Mouse (Mus musculus) forebrain, postnatal 0 days (tissue): ENCODE measurements around the gene Zfp507. TPM values are rescaled to one million over a fixed set of nuclear protein-coding genes. Genes with fewer than 3 reads are reported as not detected.
A peak's percentile ranks its signal among the peaks of the same experiment; 100 is the strongest.

Experiments
- ATAC-seq: fragments of 200-750 bp; cut with Nextera tagmentation; 2 replicates; pipeline ENCODE4 v1.8.0; 2017; ENCODE audit warnings: mild to moderate bottlenecking, moderate library complexity
- DNase-seq: peaks from one replicate; pipeline ENCODE4 v3.0.0-alpha.2; 2015
- H3K27ac ChIP-seq: fragments of 300-500 bp; sonication (generic); 2 replicates; pipeline ENCODE4 v1.5.1; 2014; ENCODE audit warnings: low read depth, mild to moderate bottlenecking, antibody characterized with exemption, low read length, moderate library complexity, mixed read lengths
- H3K27me3 ChIP-seq: fragments of 300-500 bp; sonication (generic); 2 replicates; pipeline ENCODE4 v1.6.1; 2014; ENCODE audit warnings: mild to moderate bottlenecking, low read length, mixed read lengths; ENCODE audit not compliant: insufficient read depth
- H3K36me3 ChIP-seq: fragments of 300-500 bp; sonication (generic); 2 replicates; pipeline ENCODE4 v1.6.1; 2014; ENCODE audit warnings: mild to moderate bottlenecking, moderate library complexity; ENCODE audit not compliant: insufficient read depth
- H3K4me1 ChIP-seq: fragments of 300-500 bp; sonication (generic); 2 replicates; pipeline ENCODE4 v1.6.1; 2014; ENCODE audit warnings: antibody characterized with exemption; ENCODE audit not compliant: insufficient read depth
- H3K4me2 ChIP-seq: fragments of 300-500 bp; sonication (generic); 2 replicates; pipeline ENCODE4 v1.6.1; 2014; ENCODE audit warnings: low read depth, mild to moderate bottlenecking, moderate library complexity
- H3K4me3 ChIP-seq: fragments of 300-500 bp; sonication (generic); 2 replicates; pipeline ENCODE4 v1.5.1; 2014; ENCODE audit warnings: low read depth, low read length, mixed read lengths
- H3K9ac ChIP-seq: fragments of 300-500 bp; sonication (generic); 2 replicates; pipeline ENCODE4 v1.6.1; 2014; ENCODE audit warnings: mild to moderate bottlenecking
- H3K9me3 ChIP-seq: fragments of 300-500 bp; sonication (generic); 2 replicates; pipeline ENCODE4 v1.6.1; 2016; ENCODE audit warnings: low read length
- CTCF ChIP-seq: sonication (generic); IDR thresholded peaks from 2 replicates; pipeline ENCODE4 v1.5.1; 2016; ENCODE audit warnings: antibody characterized with exemption, control low read depth, low read depth
- WGBS: fragments of 180-500 bp; shearing (Covaris S2); extraction: QIAGEN DNeasy Blood & Tissue Kit; methylation state at CpG from one replicate; pipeline ENCODE4 v1.1.7; 2014; 5-methylcytosine and 5-hydroxymethylcytosine counted together
- polyA plus RNA-seq: library from polyadenylated mRNA; unstranded; fragments of >200 nt; fragmentation: Nextera tagmentation; extraction: Ambion mirVana; gene quantifications from 2 replicates; pipeline ENCODE4 v1.2.1, GENCODE M21; 2015
- total RNA-seq: library from RNA; depleted of rRNA; stranded (reverse); fragments of >200 nt; gene quantifications from 2 replicates; pipeline ENCODE4 v1.2.3, GENCODE M21; 2014; rRNA removed

The Zfp507 gene
- total and polyA plus RNA-seq, 2 experiments from 2014 or later, result 8.1 to 30.5 TPM

- H3K27me3 ChIP-seq, result no peaks in the 10 kb centered on the region
- TF ChIP-seq CTCF, result no peak
These were observed 63.9 kb downstream of the Zfp507 start for GRCm38 (mm10) chr7:35738871-35739270.

GRCm38 (mm10) chr7:35733313-35734050 lies 69.3 kb downstream of the Zfp507 start:
- Histone ChIP-seq H3K4me3 (no peak overlapping the region), H3K9me3 (no peaks in the 10 kb centered on the region), H3K4me1 (0 out of 2 replicates have a peak, but pooled peaks cover 2% of the 10 kb centered on the region), H3K9ac (no peak overlapping the region), H3K4me2 (no peak overlapping the region), H3K27me3 (no peaks in the 10 kb centered on the region), H3K36me3 (peaks cover 4% of the 10 kb centered on the region; the same call in 1 of the 2 replicates), H3K27ac (peak overlapping the region; percentile 40; the same call in 1 of the 2 replicates)
- no peak for TF ChIP-seq CTCF
- ATAC-seq (peak; percentile 64), DNase-seq (peak; percentile 75)
- WGBS, result 30% methylated on average over 14 of the region's 14 CpGs

More at GRCm38 (mm10) chr7:35738871-35739270, 63.9 kb downstream of the Zfp507 start:
- no peaks in the 10 kb centered on the region for H3K4me1 ChIP-seq
- DNase-seq (no peak), ATAC-seq (no peak)
- peaks cover 5% of the 10 kb centered on the region; the same call in 1 of the 2 replicates for H3K36me3 ChIP-seq
- no peak overlapping the region for H3K9ac ChIP-seq
- H3K9me3 ChIP-seq, result no peaks in the 10 kb centered on the region
- no peak overlapping the region for H3K27ac ChIP-seq
- no peak overlapping the region for H3K4me3 ChIP-seq
- no peak overlapping the region for H3K4me2 ChIP-seq

GRCm38 (mm10) chr7:35732585-35733059 lies 70.2 kb downstream of the Zfp507 start:
- Histone ChIP-seq H3K9me3 (no peaks in the 10 kb centered on the region), H3K36me3 (peaks cover 4% of the 10 kb centered on the region; the same call in 1 of the 2 replicates), H3K9ac (no peak overlapping the region), H3K4me2 (no peak overlapping the region), H3K4me3 (no peak overlapping the region), H3K27ac (no peak overlapping the region), H3K4me1 (0 out of 2 replicates have a peak, but pooled peaks cover 2% of the 10 kb centered on the region), H3K27me3 (no peaks in the 10 kb centered on the region)
- peak; percentile 23; the same call in 1 of the 2 replicates for ATAC-seq
- WGBS, result 19% methylated on average over 10 of the region's 10 CpGs
- no peak for TF ChIP-seq CTCF
- peak; percentile 36 for DNase-seq

DNA sequence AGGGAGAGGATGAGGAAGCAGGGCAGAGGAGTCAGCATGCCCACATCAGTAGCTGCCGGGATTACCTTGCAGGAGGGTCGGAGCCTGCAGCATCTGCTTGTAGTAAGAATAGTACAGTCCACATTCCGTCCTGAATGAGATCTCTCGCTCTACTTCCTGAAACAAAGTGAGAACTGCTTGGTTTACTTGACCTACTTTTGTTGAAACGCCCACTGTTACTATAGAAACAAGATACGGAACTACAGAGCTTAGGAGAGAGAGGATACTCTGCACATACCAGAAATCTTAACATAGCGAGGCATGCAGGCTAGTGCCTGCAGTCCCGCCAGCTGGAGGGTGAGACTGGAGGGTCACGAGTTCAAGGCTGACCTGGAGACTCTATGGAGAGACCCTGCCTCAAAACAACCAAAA lies 73.2 kb downstream of the Zfp507 start:
- no peak overlapping the region for H3K27ac ChIP-seq
- DNase-seq, result peak; percentile 32
- H3K9me3 ChIP-seq, result no peaks in the 10 kb centered on the region
- WGBS, result 63% methylated on average over 9 of the region's 9 CpGs
- no peak for TF ChIP-seq CTCF
- H3K27me3 ChIP-seq, result no peaks in the 10 kb centered on the region
- H3K36me3 ChIP-seq, result peaks cover 9% of the 10 kb centered on the region; the same call in 1 of the 2 replicates
- H3K9ac ChIP-seq, result no peak overlapping the region
- no peak overlapping the region for H3K4me3 ChIP-seq
- 0 out of 2 replicates have a peak, but pooled peaks cover 2% of the 10 kb centered on the region for H3K4me1 ChIP-seq
- ATAC-seq, result peak; percentile 70
- no peak overlapping the region for H3K4me2 ChIP-seq

DNA sequence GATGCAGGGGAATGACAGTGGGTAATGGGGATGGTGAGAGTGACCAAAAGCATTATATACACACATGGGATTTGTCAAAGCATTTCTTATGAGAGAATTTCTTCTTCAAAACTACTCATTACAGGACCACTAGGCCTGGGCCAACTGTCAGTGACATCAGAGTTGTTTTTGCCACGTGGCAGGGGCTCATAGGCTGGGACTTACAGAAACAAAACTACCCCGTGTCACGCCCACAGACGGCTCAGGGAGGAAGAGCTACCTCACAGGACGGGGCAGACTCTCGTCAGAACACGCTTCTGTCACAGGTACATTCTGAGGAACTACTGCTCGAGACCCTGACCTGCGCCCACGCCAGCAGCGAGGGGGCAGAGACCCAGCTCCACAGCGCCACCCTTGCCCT lies 74.4 kb downstream of the Zfp507 start:
- Histone ChIP-seq H3K27ac (no peak overlapping the region), H3K4me3 (no peak overlapping the region), H3K27me3 (no peaks in the 10 kb centered on the region), H3K9ac (no peak overlapping the region), H3K9me3 (no peaks in the 10 kb centered on the region), H3K4me2 (no peak overlapping the region), H3K4me1 (no peaks in the 10 kb centered on the region), H3K36me3 (0 out of 2 replicates have a peak, but pooled peaks cover 9% of the 10 kb centered on the region)
- 97% methylated on average over 12 of the region's 12 CpGs for WGBS
- no peak for TF ChIP-seq CTCF
- no peak for ATAC-seq
- no peak for DNase-seq

DNA sequence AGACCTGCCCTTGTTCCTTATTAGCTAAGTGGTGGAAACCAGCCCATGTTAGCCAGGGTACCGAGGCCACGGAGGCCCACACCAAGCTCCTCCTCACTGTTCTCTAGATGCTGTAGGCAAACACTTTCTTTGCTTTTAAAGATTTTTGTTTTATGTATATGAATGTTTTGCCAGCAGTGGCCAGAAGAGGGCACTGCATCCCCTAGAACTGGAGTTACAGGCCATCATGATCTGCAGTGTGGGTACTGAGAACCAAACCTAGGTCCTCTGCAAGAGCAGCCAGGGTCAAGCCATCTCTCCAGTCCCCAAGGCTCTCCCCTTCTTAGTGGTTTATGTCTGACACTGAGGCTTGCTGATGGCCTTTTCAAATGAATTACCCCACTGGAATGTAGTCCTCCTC lies 79.8 kb downstream of the Zfp507 start:
- Histone ChIP-seq H3K9me3 (no peaks in the 10 kb centered on the region), H3K9ac (no peak overlapping the region), H3K36me3 (peaks cover 28% of the 10 kb centered on the region), H3K4me1 (no peaks in the 10 kb centered on the region), H3K4me3 (no peak overlapping the region), H3K27ac (no peak overlapping the region), H3K27me3 (no peaks in the 10 kb centered on the region), H3K4me2 (no peak overlapping the region)
- WGBS, result 99% methylated on average over 2 of the region's 2 CpGs
- DNase-seq (no peak), ATAC-seq (no peak)
- TF ChIP-seq CTCF, result no peak

Other genes with a start within 250 kb of the Zfp507 start
- gene Nudt19, start 246.7 kb downstream of the Zfp507 start, total RNA-seq, result 62.5 and 109 TPM in 2 replicates
- gene Nudt19, start 246.7 kb downstream of the Zfp507 start, polyA plus RNA-seq, result 148 and 172 TPM in 2 replicates
- 0.38 and 0.69 TPM in 2 replicates for gene Rgs9bp, start 217.4 kb downstream of the Zfp507 start, total RNA-seq
- 0.07 and 0.09 TPM in 2 replicates for gene Rgs9bp, start 217.4 kb downstream of the Zfp507 start, polyA plus RNA-seq
- gene Ankrd27, start 216.8 kb downstream of the Zfp507 start, total RNA-seq, result 23.6 and 25.5 TPM in 2 replicates
- gene Ankrd27, start 216.8 kb downstream of the Zfp507 start, polyA plus RNA-seq, result 12.9 and 13.9 TPM in 2 replicates
- gene Pdcd5, start 155.5 kb downstream of the Zfp507 start, total RNA-seq, result 91.6 and 154 TPM in 2 replicates
- gene Pdcd5, start 155.5 kb downstream of the Zfp507 start, polyA plus RNA-seq, result 228 and 295 TPM in 2 replicates
- gene Dpy19l3, start 48.5 kb downstream of the Zfp507 start, total RNA-seq, result 33.4 and 38.8 TPM in 2 replicates
- gene Dpy19l3, start 48.5 kb downstream of the Zfp507 start, polyA plus RNA-seq, result 26.1 and 38.8 TPM in 2 replicates